Mouse (Mus musculus) ES-E14 (cell line): ENCODE data around the gene Vapa.

Experiments used
- CHD2 ChIP-seq: IDR thresholded peaks from 2 replicates; pipeline ENCODE4 v1.6.1; 2014; ENCODE audit warnings: mild to moderate bottlenecking, low read depth, low read length, inconsistent platforms
- HCFC1 ChIP-seq: IDR thresholded peaks from 2 replicates; pipeline ENCODE4 v1.6.1; 2012; ENCODE audit warnings: low read length, inconsistent platforms, borderline replicate concordance; ENCODE audit not compliant: insufficient read depth
- ZNF384 ChIP-seq: IDR thresholded peaks from 2 replicates; pipeline ENCODE4 v1.6.1; 2012; ENCODE audit warnings: low read depth, low read length, inconsistent platforms

DNA sequence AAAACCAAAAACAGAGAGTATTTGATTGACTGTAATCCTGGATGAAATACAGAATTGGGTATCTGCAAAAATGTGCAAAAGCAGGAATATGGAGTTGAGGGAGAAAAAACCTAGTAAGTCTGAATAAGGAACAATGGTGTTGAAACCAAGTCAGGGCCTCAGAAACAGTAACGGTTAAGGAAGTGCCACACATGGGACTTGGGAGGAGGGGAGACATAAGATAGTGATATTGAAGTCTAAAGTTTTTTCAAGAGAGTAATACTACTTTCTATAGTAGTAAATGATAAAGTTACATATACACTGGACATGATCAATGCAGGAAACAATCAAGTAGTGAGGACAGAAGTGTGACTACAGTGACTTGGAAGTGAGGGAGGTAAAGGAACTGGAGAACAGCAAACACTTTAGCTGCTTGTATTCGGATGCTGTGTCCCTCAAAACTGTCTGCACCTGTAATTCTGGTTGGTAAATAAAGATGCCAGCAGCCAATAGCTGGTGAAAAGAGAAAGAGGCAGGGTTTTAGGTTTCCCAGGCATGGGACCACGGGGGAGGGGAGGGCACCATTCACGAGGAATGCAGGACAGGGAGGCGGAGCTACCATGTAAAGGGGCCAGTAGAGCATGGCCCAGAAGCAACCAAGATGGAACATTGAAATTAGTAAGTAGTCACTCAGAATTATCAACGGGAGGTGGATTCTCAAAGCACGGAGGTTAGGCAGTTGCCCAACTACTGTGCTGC, 5.6 kb downstream of the Vapa start:
- TF ChIP-seq ZNF384: no peak
- TF ChIP-seq HCFC1: no peak
- no peak for TF ChIP-seq CHD2
